Mouse (Mus musculus) megakaryocyte, adult 5-6 weeks (primary cell): ENCODE measurements around the gene Zbed5. TPM values are rescaled to one million over a fixed set of nuclear protein-coding genes. Genes with fewer than 3 reads are reported as not detected.
"Not testable (repeated sequence)": the region's sequence is repeated elsewhere in the genome, so short reads cannot be mapped to it uniquely, and the experiment has no call there.

Source experiments
- ATAC-seq: 2 replicates; pipeline ENCODE4 v1.8.0; 2016; ENCODE audit warnings: mild to moderate bottlenecking, inconsistent platforms; ENCODE audit not compliant: poor library complexity, severe bottlenecking
- total RNA-seq, 2 experiments: library from RNA; stranded (forward) in 1 of 2; stranded (reverse) in 1 of 2; fragments of 153-499, 151-499 nt in 1 of 2; fragments of 221-1000, 200-1000 nt in 1 of 2; gene quantifications; 2 replicates each; pipeline versions ENCODE4 v1.2.3 to v1.2.4; 2015 to 2017

The Zbed5 gene
- total RNA-seq, 2 experiments from 2014 or later: not detected

DNA sequence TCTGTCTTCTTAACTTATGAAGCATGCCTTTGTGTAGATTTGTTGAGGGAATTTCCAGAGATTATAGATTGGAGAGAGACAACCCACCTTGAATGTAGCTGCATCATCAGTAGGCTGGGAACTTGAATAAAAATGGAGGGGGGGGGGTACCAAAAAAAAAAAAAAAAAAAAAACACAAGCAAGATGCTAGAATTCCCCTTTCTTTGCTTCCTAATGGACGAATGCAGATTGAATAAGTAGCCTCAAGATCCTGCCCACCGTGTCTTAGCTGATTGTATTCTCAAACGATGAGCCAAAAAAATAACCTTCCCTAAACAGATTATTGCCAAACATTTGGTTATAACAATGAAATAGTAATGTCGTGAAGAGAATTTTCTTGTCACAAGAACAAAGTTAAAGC, 12.3 kb downstream of the Zbed5 start:
- no peak for ATAC-seq

DNA sequence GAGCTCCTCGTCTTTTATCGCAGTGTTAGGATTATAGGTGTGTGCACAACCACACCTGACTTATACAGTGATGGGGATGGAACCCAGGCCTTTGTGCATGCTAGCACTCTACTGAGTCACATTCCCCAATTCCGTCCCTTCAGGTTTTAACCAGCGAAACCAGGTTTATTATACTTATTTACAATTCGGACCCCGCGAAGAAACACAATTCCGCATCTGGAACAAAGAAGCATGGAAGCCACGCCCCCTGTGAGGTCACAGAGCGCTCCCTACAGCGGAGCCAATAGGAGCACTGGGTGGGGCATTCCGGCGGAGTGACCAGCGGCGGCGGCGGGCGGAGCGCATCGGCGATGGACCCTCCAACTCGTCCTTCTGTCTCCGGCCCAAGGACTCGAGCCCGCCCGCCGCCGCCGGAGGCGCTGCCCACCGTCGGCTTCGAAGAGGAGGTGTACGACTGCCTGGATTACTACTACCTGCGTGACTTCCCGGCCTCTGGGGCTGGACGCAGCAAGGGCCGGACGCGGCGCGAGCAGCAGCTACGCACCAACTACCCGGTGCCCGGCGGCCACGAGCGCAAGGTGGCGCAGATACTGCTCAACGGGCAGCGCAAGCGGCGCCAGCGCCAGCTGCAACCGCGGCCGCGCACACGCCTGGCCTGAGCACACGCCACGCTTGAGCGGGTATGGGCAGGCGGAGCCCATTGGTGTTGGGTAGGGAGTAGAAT, 12.9 kb downstream of the Zbed5 start, which contains the start of gene Nupr1l:
Gene Nupr1l (plus strand): TSS at position 299 of the 724 bp plus-strand sequence.
- peak; percentile 98 for ATAC-seq

DNA sequence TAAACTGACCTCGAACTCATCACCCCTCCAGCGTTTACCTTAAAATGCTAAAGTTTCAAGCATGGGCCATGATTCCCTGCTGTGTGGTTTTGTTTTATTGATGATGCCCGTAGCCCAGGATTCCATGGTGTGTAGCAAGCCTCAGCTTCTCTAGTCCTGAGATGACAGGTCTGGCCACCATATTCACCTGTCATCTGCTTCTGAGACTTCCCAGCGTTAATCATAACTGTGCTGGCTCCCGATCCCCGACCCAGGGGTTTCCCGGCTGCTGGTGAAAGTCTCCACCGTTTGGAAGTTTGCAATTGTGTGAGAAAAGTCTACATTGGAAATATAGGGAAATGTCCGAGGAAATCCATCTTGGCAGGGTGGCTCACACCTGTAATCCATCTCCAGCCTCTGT, 13.6 kb downstream of the Zbed5 start:
- ATAC-seq: no peak

DNA sequence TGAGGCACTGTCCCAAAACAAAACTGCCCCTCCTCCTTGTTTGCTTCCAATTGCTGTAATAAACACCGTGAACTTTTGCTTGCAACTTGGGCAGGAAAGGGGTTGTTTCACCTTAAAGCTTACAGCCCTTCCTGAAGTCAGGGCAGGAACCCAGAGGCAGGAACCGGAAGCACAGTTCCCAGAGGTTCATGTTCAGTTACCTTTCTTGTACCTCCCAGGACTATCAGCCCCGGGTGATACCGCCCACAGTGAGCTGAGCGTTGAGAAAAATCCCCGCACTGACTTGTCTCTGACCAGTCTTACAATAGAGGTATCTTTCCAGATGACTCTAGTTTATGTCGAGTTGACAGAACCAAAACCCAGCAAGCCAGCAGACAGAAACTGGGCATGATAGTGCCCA, 14.1 kb downstream of the Zbed5 start:
- ATAC-seq: no peak

DNA sequence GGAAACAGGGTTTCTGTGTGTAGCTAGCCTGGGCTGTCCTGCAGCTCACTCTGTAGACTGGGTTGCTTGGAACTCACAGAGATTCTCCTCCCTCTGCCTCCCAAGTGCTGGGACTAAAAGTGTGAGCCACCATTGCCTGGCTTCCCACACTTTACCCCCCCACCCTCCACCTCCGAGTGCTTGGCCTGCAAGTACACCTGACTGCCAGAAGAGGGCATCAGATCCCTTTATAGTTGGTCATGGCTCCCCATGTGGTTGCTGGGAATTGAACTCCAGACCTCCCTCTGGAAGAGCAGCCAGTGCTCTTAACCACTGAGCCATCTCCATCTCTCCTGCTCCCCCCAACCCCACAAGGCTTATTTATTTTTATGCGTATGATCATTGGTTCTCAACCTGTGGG, 18.5 kb downstream of the Zbed5 start:
- peak; percentile 98 for ATAC-seq

DNA sequence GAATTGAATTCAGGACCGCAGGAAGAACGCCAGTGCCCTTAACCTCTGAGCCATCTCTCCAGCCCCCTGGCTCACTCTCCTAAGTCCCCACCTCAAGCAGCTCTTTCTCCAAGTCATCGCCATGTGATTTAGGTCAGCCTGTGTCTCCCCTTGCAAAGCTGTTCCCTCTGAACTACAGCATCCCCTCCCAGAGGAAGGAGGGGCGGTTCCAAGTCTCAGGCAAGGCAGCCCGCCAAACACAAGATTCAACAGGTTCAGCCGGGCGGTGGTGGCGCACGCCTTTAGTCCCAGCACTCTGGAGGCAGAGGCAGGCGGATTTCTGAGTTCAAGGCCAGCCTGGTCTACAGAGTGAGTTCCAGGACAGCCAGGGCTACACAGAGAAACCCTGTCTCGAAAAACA, 20.0 kb downstream of the Zbed5 start:
- ATAC-seq: not testable (repeated sequence)

DNA sequence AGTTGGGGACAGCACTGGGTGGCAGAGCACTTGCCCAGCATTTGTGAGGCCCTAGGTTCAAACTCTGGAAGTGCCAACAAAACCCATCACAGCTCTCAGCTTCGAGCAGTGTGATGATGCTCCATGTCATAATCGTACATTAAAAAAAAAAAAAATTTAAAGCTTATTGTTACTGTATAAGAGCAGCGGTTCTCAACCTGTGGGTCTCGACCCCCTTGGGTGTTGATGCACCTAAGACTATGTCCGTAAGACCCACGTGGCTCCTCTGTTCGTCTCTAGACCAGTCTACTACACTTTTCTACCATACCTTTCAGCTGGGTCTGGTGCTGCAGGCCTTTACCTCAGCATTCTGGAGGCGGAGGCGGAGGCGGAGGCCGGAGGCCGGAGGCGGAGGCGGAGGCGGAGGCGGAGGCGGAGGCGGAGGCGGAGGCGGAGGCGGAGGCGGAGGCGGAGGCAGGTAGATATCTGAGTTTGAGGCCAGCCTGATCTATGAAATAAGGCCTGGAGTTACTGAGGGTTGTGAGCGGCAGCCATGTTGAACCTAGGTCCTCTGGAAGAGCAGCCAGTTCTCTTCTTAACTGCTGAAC, 22.6 kb downstream of the Zbed5 start:
- no peak for ATAC-seq

DNA sequence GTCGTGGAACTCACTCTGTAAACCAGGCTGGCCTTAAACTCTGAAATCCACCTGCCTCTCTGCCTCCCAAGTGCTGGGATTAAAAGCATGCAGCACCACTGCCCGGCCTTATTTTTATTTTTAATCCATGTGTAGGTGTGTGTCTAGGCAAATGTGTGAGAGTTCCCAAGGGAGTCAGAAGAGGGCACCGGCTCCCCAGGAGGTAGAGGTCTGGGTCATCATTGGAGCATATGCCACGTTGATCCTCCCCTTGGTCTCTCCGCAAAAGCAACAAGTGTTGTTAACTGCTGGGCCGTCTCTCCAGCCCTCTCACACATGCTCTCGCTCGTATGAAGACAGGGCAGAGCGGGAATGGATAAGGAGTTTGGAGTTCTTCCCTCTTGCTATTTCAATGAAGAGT, 23.2 kb downstream of the Zbed5 start:
- ATAC-seq: no peak

DNA sequence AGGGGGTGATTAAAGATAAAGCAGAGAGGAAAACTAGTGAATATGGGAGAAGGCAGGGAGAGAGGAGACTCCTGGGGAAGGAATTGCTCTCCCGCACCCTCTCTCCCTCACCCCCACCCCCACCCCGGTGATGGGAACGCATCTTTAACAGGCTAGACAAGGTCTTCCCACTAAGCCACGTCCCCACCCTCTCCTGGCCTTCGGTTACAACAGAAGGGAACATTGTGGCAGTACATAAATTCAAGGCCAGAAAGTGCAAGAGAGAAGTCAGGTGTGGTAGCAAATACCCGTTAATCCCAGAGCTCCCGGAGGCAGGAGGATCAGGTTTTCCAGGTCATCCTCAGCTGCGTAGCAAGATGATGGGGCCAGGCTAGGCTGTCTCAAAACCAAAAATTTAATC, 23.8 kb downstream of the Zbed5 start:
- ATAC-seq: no peak

DNA sequence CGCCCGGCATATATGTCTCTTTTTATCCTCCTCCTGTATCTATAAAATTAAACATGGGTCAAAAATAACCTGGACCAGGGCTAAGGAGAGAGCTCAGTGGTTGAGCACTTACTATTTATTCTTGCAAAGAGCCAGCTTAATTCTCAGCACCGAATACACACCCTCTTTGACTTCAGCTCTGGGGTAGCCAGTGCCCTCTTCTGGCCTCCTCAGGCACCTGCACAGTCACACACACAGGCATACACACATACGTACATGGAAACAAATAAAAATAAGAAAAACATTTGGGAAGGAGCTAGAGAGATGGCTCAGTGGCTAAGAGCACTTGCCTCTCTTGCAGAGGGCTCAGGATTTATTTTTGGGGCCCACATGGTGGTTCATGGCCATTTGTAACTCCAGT, 26.4 kb downstream of the Zbed5 start:
- no peak for ATAC-seq

DNA sequence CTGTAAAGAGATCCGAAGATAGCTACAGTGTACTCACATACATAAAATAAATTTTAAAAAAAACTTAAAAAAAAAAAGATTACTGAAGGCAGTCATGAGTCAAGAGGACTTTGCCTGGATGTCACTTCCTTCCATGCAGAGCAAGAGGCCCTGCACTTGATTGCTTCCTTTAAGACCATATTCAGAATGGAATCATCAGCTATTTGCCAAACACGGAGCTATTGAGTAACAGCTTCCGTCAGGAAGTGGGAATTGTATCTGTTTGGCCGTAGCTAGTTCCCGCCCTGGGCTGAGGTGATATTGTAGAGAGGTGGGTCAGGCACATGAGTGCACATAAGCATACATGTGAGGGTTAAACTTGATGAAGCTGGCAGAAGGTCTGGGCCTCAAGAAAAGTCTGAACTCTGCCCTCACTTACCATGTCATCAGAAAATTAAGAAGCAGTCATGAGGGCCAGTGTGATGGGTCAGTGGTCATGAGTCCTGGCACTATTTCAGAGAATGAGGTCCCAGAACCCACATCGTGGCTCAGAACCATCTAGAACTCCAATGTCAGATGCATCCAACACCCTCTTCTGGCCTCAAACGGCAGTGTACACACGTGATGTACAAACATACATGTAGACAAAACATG, 29.4 kb downstream of the Zbed5 start:
- peak; percentile 15; the same call in 1 of the 2 replicates for ATAC-seq

DNA sequence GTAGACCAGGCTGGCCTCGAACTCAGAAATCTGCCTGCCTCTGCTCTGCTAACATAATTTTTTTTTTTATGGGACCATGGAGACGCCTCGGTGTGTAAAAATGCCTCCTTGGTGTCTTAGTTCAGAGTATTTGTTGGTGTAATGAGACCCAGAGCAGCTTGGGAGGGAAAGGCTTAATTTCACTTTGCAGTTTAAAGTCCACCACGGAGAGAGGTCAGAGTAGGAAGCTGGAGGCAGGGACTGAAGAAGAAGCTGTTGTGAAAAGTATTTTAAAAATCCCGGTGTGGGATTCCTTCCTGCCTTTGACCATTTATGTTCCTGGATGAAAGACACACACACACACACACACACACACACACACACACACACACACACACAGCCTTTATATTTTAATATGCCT, 30.4 kb downstream of the Zbed5 start:
- ATAC-seq: no peak

DNA sequence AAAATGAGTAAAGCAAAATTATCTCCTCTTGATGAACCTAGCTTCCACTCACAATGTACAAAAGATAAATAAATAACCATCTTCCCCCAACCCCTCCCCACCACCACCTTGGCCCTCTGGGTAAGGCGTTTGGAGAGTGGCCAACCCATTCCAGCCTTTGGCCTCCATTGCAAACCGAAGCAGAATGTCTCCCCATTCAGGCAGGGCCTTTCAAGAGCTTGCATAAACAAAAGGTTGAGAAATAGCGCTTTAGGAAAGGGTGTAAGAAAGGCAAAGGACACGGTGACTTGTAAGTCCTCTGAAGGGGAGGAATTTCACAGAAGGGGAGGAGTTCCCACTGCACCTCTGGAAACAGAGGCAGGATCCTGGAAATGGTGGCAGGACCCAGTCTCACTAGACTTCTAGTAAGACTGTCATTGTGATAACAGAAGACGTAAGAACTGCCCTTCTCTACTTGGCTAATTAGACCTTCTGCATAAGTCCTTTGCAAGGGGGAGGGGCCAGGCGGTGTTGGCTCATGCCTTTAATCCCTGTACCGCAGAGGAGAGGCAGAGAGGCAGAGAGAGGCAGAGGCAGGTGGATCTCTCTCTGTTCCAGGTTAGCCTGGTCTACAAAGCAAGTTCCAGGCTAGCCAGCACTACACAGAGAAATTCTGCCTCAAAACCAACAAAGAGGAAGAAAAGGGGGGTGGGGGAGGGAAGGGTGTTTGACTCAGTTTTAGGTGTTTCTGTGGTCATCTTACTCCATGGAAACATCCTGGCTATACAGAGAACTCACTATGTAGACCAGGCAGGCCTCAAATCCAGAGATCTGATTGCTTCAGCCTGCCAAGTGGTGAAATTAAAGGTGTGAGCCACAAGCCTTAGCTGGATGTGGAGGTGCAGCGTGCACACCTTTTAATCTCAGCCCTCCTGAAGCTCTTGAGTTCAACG, 34.7 kb downstream of the Zbed5 start:
- ATAC-seq: peak; percentile 84

DNA sequence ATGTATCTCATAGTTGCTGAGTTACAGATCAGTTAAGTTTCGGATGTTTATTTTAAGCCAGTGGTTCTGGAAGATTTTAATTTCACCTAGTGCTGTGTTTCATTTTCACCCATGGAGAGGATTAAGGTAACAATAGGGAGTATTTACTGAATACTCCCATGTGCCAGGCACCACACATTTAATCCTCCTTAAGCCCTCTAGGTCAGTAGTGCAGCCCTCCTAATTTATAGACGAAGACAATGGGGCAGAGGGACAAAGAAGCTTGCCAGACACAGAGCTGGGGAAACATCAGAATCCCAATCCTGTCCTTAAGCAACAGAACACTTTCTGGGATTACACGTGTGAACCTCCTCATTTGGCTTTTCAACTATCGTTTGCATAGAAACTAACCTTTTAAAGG, 41.4 kb downstream of the Zbed5 start:
- ATAC-seq: no peak

DNA sequence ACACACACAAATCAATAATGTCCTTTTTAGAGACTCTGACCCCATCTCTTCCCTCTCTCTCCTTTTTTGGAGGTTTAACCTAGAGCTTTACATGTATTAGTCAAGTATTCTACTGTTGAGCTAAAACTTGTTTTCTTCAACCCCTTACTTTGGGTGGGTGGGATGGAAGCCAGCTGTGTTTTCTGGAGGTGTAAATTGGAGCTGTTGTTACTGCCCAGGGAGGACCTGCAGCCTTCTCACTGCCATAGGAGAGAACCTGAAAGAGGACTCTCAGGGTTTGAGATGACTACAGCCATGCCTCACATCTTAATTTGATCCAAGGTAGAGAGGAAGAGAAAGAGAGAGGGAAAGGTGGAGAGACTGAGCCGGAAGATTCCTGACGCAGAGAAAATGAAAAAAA, 44.8 kb downstream of the Zbed5 start:
- no peak for ATAC-seq

DNA sequence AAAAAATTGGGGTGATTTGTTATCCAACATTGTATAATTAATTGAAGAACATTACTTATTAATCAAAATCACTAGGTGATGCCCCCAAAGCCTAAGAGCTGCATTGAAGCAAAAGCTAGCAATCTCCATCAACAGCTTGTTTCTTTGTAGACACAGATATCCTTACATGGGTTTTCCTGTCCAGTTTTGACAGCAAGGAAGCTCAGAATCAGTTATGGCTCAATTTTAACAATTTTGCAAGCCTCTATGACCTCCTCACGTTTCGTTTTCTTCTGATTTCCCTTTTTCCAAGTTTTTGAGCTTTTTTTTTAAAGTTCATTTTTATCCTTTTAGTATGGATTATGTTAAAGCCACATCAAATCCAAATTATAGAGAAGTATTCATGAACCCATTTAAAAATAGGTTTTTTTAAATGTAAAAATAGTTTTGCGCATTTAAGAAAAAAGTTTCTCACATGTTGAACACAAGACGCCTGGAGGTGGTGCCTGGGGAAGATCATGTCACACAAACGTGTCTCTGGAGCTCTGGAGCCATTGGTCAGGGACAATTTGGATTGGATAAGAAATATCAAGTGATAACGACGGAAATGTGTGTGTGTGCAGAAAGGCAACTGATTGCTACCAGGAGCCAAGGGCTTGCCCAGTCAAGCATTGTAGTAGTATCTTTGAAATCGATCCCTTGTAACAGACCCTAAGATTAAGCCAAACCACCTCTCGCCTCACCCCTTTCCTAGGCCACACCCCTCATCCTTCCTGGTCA, 45.4 kb downstream of the Zbed5 start:
- peak; percentile 38 for ATAC-seq

DNA sequence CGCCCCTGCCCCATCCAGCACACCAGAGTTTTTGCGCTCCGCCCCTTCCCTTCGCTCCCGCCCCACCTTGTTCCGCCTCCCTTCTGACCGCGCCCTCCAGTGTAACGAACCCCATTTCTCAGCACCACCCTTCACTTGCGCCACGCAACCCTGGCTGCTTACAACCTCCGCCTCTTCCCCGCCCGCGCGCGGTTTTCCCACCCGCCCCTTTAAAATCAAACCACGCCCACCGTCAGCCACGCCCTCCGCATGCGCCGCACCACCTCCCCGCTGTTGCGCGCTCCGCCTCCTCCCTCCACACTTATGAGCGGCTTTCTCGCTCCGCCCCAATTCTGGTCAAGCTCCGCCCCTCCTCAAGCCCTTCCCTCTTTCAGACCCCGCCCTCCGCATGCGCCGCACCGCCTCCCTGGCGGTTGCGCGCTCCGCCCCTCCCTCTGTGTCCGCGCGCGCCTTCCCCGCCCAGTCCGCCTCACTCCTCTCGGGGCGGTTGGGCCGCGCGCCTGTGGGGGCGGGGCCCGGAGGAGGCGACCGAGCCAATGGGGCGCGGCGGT, 46.0 kb downstream of the Zbed5 start, which contains the start of gene Vkorc1l1:
Gene Vkorc1l1 (plus strand): TSS at position 476 of the 551 bp plus-strand sequence.
- peak; percentile 83 for ATAC-seq

DNA sequence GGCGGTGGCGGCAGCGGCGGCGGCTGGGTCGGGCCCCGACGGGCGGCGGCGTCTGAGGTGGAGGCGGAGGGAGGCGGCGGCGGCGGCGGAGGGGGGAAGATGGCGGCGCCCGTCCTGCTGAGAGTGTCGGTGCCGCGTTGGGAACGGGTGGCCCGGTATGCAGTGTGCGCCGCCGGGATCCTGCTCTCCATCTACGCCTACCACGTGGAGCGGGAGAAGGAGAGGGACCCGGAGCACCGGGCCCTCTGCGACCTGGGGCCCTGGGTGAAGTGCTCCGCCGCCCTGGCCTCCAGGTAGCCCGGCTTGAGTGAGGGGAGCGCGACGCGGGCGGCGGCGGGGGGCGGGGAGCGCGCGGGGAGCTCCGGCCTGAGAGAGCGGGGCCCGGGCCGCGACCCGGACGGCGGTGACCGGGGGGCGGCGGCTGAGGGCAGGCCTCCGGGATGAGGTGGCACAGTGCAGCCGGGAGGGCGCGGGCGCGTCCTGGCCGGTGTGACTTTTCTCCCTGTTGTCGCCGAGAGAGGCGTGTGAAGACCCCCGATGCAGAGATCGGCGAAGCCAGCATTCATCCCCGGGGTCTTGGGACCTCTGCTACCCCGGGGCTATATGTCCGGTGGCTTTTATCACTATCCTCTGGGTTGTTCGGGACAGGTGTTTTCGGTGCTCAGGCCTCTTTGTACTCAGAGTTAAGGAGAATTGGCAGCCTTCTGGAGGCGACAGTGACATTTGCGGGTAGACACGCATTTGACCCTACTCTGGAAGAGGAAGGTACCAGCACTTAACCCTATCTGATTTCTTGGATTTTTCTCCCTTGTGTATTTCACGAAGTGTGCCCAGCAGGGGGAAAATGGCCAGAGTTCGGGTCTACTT, 46.8 kb downstream of the Zbed5 start:
- not testable (repeated sequence) for ATAC-seq

DNA sequence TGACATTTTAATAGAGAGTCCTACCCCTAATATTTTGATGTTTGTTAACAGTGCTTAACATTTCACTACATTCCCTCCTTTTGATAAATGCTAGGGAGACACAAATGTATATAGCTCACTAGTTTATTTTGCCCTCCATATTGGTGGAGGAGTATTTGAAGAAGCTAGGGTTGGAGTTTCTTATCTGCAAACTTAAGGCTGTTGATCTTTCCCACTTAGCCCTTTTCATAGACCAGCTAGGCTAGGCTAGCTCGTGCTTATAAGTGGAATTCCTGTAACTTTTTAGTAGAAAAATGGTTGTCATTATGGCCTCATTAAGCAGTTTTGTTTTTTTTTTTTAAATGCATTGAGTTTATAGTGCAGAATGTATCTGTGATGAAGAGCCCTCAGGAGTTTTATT, 47.9 kb downstream of the Zbed5 start:
- ATAC-seq: no peak
